Mouse (Mus musculus) heart, embryonic 16.5 days (tissue): Measurements from ENCODE around the gene Sgms1. TPM values are rescaled to one million over a fixed set of nuclear protein-coding genes. Genes with fewer than 3 reads are reported as not detected.

Experiments used
- ATAC-seq: fragments of 200-750 bp; cut with Nextera tagmentation; replicated peaks from 2 replicates; pipeline ENCODE4 v1.8.0; 2017; ENCODE audit warnings: moderate number of reproducible peaks; ENCODE audit not compliant: insufficient read depth, low FRiP score; ENCODE audit errors: extremely low read depth
- H3K27ac ChIP-seq: fragments of 300-500 bp; sonication (generic); 2 replicates; pipeline ENCODE4 v1.5.1; 2014; ENCODE audit warnings: mild to moderate bottlenecking, low read length, control low read depth, moderate library complexity
- H3K27me3 ChIP-seq: fragments of 300-500 bp; sonication (generic); 2 replicates; pipeline ENCODE4 v1.6.1; 2014; ENCODE audit warnings: low read length, mixed read lengths; ENCODE audit not compliant: control insufficient read depth, insufficient read depth
- H3K36me3 ChIP-seq: fragments of 300-500 bp; sonication (generic); 2 replicates; pipeline ENCODE4 v1.6.1; 2014; ENCODE audit not compliant: control insufficient read depth, insufficient read depth
- H3K4me1 ChIP-seq: fragments of 300-500 bp; sonication (generic); 2 replicates; pipeline ENCODE4 v1.6.1; 2014; ENCODE audit warnings: low read length, mixed read lengths; ENCODE audit not compliant: control insufficient read depth, insufficient read depth
- H3K4me2 ChIP-seq: fragments of 300-500 bp; sonication (generic); 2 replicates; pipeline ENCODE4 v1.6.1; 2014; ENCODE audit warnings: low read depth, mild to moderate bottlenecking, control low read depth, low read length
- H3K4me3 ChIP-seq: fragments of 300-500 bp; sonication (generic); 2 replicates; pipeline ENCODE4 v1.5.1; 2014; ENCODE audit warnings: mild to moderate bottlenecking, control low read depth, low read length
- H3K9ac ChIP-seq: fragments of 300-500 bp; sonication (generic); 2 replicates; pipeline ENCODE4 v1.6.1; 2014; ENCODE audit warnings: low read length, control low read depth
- H3K9me3 ChIP-seq: fragments of 300-500 bp; sonication (generic); replicated peaks from 2 replicates; pipeline ENCODE4 v1.6.1; 2016; ENCODE audit warnings: low read length; ENCODE audit not compliant: control insufficient read depth
- WGBS: fragments of 180-500 bp; shearing (Covaris S2); extraction: QIAGEN DNeasy Blood & Tissue Kit; methylation state at CpG from one replicate; pipeline ENCODE4 v1.1.7; 2014; 5-methylcytosine and 5-hydroxymethylcytosine counted together
- polyA plus RNA-seq: library from polyadenylated mRNA; unstranded; fragments of >200 nt; fragmentation: Nextera tagmentation; extraction: Ambion mirVana; gene quantifications from 2 replicates; pipeline ENCODE4 v1.2.1, GENCODE M21; 2015

Sgms1 gene
- polyA plus RNA-seq, 1 experiment from 2014 or later: 40.1 TPM

- 37% methylated on average over 7 of the region's 7 CpGs for WGBS
- H3K4me1 ChIP-seq: peaks cover 52% of the 10 kb centered on the region
- peak overlapping the region; percentile 80 for H3K27ac ChIP-seq
- no peak overlapping the region for H3K4me3 ChIP-seq
- no peaks in the 10 kb centered on the region for H3K9me3 ChIP-seq
- ATAC-seq: peak; percentile 55; the same call in 1 of the 2 replicates
- H3K4me2 ChIP-seq: no peak overlapping the region
- H3K36me3 ChIP-seq: no peaks in the 10 kb centered on the region
- no peaks in the 10 kb centered on the region for H3K27me3 ChIP-seq
- no peak overlapping the region for H3K9ac ChIP-seq
These were observed 40.4 kb downstream of the Sgms1 start for GRCm38 (mm10) chr19:32348955-32349654.

- Histone ChIP-seq H3K9me3 (no peaks in the 10 kb centered on the region), H3K9ac (no peak overlapping the region), H3K4me3 (no peak overlapping the region), H3K36me3 (no peaks in the 10 kb centered on the region), H3K27me3 (no peaks in the 10 kb centered on the region), H3K27ac (no peak overlapping the region; the same call in 1 of the 2 replicates), H3K4me2 (no peak overlapping the region), H3K4me1 (peaks cover 65% of the 10 kb centered on the region)
- WGBS: 79% methylated on average over 5 of the region's 5 CpGs
- no peak for ATAC-seq
These were observed 42.0 kb downstream of the Sgms1 start for GRCm38 (mm10) chr19:32347491-32347890.

- 69% methylated on average over 9 of the region's 9 CpGs for WGBS
- Histone ChIP-seq H3K4me2 (peak overlapping the region; percentile 38), H3K4me3 (no peak overlapping the region), H3K9me3 (no peaks in the 10 kb centered on the region), H3K36me3 (no peaks in the 10 kb centered on the region), H3K4me1 (peaks cover 72% of the 10 kb centered on the region), H3K9ac (no peak overlapping the region), H3K27me3 (no peaks in the 10 kb centered on the region), H3K27ac (peak overlapping the region; percentile 89)
- no peak for ATAC-seq
These were observed 42.7 kb downstream of the Sgms1 start for GRCm38 (mm10) chr19:32346624-32347341.

GRCm38 (mm10) chr19:32346176-32346575 lies 43.3 kb downstream of the Sgms1 start:
- Histone ChIP-seq H3K9me3 (no peaks in the 10 kb centered on the region), H3K9ac (0 out of 2 replicates have a peak overlapping the region, but pooled peaks have one; percentile 9), H3K36me3 (no peaks in the 10 kb centered on the region), H3K27ac (peak overlapping the region; percentile 89), H3K27me3 (no peaks in the 10 kb centered on the region), H3K4me3 (no peak overlapping the region), H3K4me2 (peak overlapping the region; percentile 38), H3K4me1 (peaks cover 75% of the 10 kb centered on the region)
- peak; percentile 87 for ATAC-seq
- WGBS: 7% methylated on average over 3 of the region's 3 CpGs

GRCm38 (mm10) chr19:32345181-32345745 lies 44.3 kb downstream of the Sgms1 start:
- Histone ChIP-seq H3K27me3 (no peaks in the 10 kb centered on the region), H3K9ac (no peak overlapping the region)
- WGBS: 57% methylated on average over 6 of the region's 6 CpGs

GRCm38 (mm10) chr19:32344738-32345121 lies 44.8 kb downstream of the Sgms1 start:
- Histone ChIP-seq H3K27ac (peak overlapping the region; percentile 89), H3K4me3 (no peak overlapping the region), H3K4me1 (peaks cover 82% of the 10 kb centered on the region), H3K9me3 (no peaks in the 10 kb centered on the region), H3K27me3 (no peaks in the 10 kb centered on the region), H3K36me3 (no peaks in the 10 kb centered on the region), H3K9ac (no peak overlapping the region; the same call in 1 of the 2 replicates), H3K4me2 (peak overlapping the region; percentile 49)
- WGBS: 40% methylated on average over 4 of the region's 4 CpGs
- no peak for ATAC-seq

More at GRCm38 (mm10) chr19:32345181-32345745, 44.3 kb downstream of the Sgms1 start:
- Histone ChIP-seq H3K9me3 (no peaks in the 10 kb centered on the region), H3K4me3 (no peak overlapping the region), H3K27ac (peak overlapping the region; percentile 89), H3K4me1 (peaks cover 81% of the 10 kb centered on the region), H3K4me2 (no peak overlapping the region), H3K36me3 (no peaks in the 10 kb centered on the region)
- no peak for ATAC-seq

- no peaks in the 10 kb centered on the region for H3K36me3 ChIP-seq
These were observed 45.4 kb downstream of the Sgms1 start for GRCm38 (mm10) chr19:32343937-32344737.

GRCm38 (mm10) chr19:32342436-32342835 lies 47.1 kb downstream of the Sgms1 start:
- H3K9me3 ChIP-seq: no peaks in the 10 kb centered on the region
- H3K27me3 ChIP-seq: no peaks in the 10 kb centered on the region
- no peak overlapping the region for H3K4me3 ChIP-seq
- no peak for ATAC-seq
- no peak overlapping the region for H3K4me2 ChIP-seq
- H3K27ac ChIP-seq: peak overlapping the region; percentile 66
- peaks cover 75% of the 10 kb centered on the region for H3K4me1 ChIP-seq
- H3K36me3 ChIP-seq: no peaks in the 10 kb centered on the region
- WGBS: 36% methylated on average over 5 of the region's 5 CpGs
- no peak overlapping the region for H3K9ac ChIP-seq

More at GRCm38 (mm10) chr19:32343937-32344737, 45.4 kb downstream of the Sgms1 start:
- Histone ChIP-seq H3K4me1 (peaks cover 82% of the 10 kb centered on the region), H3K9me3 (no peaks in the 10 kb centered on the region), H3K9ac (peak overlapping the region; percentile 34), H3K4me2 (peak overlapping the region; percentile 49), H3K27me3 (no peaks in the 10 kb centered on the region), H3K27ac (peak overlapping the region; percentile 51), H3K4me3 (no peak overlapping the region)
- ATAC-seq: no peak
- WGBS: 25% methylated on average over 17 of the region's 17 CpGs
